Mouse (Mus musculus) liver, adult 2 months (tissue): ENCODE measurements at regions not wholly inside any gene's neighbourhood (a gene's known extent, or its start where the extent isn't known, plus 50 kb on each side); places are given as distances from the start of the nearest gene placed in this dataset.

ENCODE experiments used
- CTCF ChIP-seq: fragments of 200-500 bp; IDR thresholded peaks from 2 replicates; pipeline ENCODE4 v1.5.1; 2011; ENCODE audit warnings: low read depth, low read length, control low read depth
- POLR2A ChIP-seq: fragments of 200-500 bp; IDR thresholded peaks from 2 replicates; pipeline ENCODE4 v1.6.1; 2011; ENCODE audit warnings: low read length, control low read depth; ENCODE audit not compliant: insufficient read depth; ENCODE audit errors: extremely low read depth

DNA sequence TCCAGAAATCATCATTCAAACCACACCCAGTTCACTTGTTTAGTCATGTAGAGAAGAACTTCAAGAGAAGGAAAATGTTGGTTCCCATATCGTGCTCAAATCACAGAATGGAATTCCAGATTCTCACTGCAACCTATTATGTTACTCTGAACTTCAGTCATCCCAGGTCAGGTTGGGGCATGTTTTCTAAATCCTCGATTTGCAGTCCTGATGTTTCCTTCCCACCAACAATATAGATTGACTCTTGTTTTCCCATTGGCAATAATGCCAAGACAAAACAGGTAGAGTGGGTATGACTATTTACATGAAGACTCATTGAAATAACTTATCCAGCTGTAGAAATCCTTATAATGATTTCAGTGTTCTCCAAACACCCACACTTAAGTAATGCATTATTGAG, 86.4 kb upstream of the Fam83b start:
- no peak for TF ChIP-seq POLR2A
- TF ChIP-seq CTCF = no peak
